Mouse (Mus musculus) c-Kit-positive CD71-negative TER-119-negative erythroid progenitor cells, embryonic 14.5 days (primary cell): ENCODE data around the gene Gucy2e.

Experiments
- DNase-seq: peaks from one replicate; pipeline ENCODE4 v3.0.0-alpha.2; 2013; ENCODE audit warnings: low read depth

The Gucy2e gene

DNA sequence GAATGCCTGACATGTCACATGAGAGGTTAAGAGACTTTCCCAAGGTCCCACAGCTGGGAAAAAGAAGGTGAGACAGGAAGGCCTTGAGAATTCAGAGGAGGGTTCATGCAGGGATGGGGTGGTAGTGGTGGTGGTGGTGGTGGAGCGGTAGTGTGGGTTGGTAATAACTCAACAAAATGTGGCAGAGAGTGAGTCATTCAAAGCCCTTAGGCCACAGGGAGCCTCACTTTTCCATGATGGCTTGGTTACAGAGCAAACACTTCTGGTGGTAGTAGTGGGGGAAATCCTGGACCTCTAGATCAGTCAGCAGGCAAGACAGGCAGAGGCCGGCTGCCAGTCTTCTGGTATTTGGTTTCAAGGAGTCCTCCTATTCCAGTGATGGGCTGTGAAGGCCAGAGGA lies 64.2 kb downstream of the Gucy2e start:
- DNase-seq = no peak

DNA sequence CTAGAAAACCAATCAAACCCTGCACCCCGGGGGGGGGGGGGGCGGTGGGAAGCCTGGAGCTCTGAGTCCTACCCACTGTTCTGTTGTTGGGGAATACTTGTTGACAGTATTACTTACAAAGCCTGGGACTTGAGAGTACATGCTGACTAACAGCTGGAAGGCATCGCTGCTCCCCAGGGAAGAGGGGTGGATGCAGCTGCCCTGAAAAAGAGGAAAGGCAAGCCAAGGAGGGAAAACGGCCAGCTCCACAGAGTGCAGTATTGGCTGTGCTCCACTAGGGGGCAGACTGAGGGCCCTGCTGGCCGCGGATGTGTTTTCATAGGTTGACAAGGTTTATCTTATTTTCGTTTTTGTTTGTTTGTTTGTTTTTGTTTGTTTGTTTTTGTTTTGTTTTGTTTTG lies 65.2 kb downstream of the Gucy2e start:
- peak; percentile 22 for DNase-seq

DNA sequence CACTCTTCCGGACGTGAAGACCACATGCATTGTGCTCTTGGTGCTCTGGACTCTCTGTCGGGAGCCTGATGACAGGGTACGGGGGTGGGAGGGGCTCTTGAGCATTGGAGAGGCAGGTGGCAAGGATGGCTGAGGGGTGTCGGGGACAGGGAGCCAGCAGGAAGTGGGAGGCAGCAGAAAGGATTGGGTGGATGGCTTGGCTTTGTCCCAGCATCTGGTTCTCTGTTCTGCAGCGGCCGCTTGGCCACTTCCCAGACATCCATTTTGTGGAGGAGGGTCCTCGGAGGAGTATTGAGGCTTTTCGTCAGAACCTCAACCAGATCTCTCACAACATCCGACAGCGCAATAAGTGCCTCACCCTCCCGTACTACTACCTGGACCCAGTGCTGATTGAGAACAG lies 67.5 kb downstream of the Gucy2e start:
- no peak for DNase-seq
